Mouse (Mus musculus) naive thymus-derived CD4-positive, alpha-beta T cell, adult 2 months (primary cell): ENCODE data around the gene Hist1h4i.
A peak's percentile ranks its signal among the peaks of the same experiment; 100 is the strongest.

Source experiments
- DNase-seq: peaks from one replicate; pipeline ENCODE4 v3.0.0-alpha.2; 2011; ENCODE audit warnings: low read depth

Hist1h4i gene

GRCm38 (mm10) chr13:22036986-22037385, 4.2 kb downstream of the Hist1h4i start:
- DNase-seq, result no peak

DNA sequence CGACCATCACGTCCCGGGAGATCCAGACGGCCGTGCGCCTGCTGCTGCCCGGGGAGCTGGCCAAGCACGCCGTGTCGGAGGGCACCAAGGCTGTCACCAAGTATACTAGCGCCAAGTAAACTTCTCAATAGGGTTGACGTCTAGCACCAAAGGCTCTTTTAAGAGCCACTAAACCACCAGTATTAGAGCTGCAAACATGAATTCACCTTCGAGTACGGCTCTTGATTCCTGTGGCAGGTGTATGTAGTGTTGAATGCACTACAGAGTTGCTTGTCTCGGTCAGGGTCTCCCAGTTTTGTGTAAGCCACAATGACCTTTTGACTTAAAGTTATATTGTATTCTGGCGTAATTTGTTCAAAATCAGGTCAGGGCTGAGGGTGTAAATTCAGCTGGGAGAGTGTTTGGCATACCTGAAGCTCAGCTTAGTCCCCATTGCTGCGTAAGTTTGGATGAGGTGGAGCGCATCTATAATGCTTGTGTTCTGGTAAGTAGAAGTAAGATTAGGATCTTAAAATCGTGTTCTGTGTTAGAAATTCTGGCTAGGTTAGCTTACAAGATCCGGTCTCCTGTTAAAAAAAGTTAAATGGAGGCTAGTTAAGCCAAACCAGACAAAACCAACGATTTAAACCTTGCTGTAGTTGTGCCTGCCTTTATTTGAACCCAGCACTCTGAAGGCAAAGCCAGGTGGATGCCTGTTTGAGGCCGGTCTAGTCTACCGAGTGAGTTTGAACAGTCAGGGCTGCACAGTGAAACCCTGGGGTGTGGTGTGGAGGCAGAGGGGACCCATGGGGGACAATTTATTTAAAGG, 4.8 kb downstream of the Hist1h4i start:
- peak; percentile 54 for DNase-seq

DNA sequence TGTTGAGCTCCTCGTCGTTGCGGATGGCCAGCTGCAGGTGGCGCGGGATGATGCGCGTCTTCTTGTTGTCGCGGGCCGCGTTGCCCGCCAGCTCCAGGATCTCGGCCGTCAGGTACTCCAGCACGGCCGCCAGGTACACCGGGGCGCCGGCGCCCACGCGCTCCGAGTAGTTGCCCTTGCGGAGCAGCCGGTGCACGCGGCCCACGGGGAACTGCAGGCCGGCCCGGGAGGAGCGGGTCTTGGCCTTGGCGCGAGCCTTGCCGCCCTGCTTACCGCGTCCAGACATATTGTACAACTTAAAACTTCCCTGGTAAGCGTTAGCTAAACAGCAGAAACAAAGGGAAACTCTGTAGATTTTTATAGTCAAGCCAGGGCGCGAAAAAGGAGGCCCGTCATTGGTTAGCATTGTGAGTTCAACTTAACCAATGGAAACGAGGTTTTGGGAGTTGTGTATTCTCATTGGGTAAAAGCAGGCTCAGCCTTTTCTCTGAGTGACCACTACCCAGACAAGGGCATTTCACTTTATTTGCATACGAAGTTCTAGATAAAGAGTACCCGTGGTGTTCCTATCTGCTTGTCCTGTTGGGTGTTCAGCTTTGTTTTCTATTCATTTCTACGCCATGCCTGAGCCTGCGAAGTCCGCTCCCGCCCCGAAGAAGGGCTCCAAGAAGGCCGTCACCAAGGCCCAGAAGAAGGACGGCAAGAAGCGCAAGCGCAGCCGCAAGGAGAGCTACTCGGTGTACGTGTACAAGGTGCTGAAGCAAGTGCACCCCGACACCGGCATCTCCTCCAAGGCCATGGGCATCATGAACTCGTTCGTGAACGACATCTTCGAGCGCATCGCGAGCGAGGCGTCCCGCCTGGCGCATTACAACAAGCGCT, 5.7 kb downstream of the Hist1h4i start, which contains the start of the genes Hist1h2ah and Hist1h2bk:
TSS of gene Hist1h2ah (minus strand) at position 302 of the 882 bp plus-strand sequence.
TSS of gene Hist1h2bk (plus strand) at position 604 of the 882 bp plus-strand sequence.
- DNase-seq, result peak; percentile 89

GRCm38 (mm10) chr13:22034443-22035266, 6.5 kb downstream of the Hist1h4i start:
- DNase-seq, result no peak

GRCm38 (mm10) chr13:22033741-22034442, 7.3 kb downstream of the Hist1h4i start:
- no peak for DNase-seq

- DNase-seq, result peak; percentile 83
Observed at GRCm38 (mm10) chr13:22030493-22030892, 10.7 kb downstream of the Hist1h4i start.

DNA sequence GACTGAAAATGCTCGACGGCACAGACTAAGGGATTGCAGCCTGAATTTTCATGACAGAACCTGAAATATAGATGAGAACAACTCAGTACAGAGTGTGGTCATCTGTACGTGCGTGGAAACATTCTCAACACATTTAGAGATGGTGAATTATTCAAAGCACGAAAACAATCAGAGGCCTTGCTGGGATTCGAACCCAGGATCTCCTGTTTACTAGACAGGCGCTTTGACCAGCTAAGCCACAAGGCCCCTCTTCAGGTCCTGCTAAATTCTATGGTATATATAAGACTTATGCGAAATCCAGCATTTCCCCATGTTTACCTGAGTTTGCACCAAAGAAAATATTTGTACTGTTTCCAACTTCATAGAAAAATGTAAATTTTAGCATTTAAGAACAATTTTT, 11.2 kb downstream of the Hist1h4i start:
- no peak for DNase-seq

DNA sequence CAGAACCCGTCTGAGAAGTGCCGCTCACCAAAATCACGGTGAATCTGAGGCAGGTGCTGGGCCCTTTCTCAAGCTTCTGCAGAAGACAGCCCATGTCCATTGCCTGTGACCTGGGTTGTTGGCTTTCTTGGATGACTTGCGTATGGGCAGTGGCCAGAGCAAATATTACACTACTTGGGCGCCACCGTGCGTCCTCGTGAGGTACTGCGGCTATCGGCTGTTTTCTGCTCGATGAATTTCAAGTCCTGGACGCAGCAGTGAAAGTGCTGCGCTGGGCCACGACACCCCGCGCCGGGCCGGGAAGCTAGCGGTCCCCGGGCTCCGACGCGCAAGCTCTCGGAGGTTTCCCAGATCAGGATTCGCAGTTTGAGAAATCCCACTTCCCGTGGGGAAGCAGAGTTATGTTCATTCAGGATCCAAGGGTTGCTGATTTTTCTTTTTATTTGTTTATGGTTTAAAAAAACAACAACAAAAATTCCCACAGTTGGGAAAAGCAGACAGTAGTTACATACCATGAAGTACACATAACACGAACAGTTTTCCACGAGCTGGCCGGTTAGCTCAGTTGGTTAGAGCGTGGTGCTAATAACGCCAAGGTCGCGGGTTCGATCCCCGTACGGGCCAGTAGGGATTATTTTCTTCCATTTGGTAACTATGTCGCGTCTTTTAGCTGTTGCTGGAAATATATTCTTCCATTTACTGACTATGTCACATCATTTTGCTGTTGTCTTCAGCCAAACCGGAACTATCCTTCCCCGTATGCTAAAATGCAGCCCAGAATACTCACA, 12.3 kb downstream of the Hist1h4i start:
- DNase-seq, result peak; percentile 95

- DNase-seq, result peak; percentile 88
Observed at GRCm38 (mm10) chr13:22026058-22027031, 14.8 kb downstream of the Hist1h4i start.

- DNase-seq, result peak; percentile 83
Observed at GRCm38 (mm10) chr13:22022241-22022640, 18.9 kb downstream of the Hist1h4i start.

DNA sequence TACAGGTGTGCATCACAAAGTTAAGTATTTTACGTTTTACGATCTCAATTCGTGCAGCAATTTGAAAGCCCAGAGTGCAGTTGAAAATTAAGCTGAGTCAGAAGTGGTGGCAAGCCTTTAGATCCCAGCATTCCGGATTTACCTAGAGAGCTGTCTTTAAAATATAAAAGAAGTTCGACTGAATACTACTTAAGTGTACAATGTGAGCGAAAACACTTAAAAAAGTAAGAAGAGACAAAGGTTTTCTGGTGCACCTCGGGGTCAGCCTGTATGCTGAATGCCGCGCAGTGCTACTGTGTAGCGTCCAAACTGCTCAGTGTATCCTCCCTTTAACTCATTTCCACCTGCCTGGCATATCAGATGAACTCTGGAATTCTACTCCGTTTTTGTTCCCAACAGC, 19.6 kb downstream of the Hist1h4i start:
- peak; percentile 39 for DNase-seq

DNA sequence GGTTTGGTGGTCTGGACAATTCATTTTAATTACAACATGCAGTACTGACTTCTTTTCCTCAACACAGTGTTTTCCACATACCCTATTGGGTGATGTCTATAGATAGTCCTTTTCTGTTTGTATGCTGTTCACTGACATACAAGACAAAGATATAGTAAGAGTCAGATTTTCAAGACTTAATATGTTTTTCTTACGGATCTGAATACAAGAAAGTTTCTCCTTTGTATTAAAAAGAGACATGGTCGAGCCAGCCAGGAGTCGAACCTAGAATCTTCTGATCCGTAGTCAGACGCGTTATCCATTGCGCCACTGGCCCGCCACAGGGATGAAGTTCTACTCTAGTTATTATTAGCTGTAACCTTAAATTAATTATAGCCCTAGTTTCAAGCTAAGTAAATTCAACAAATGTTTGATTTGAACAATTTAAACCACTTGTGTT, 20.2 kb downstream of the Hist1h4i start:
- peak; percentile 59 for DNase-seq

DNA sequence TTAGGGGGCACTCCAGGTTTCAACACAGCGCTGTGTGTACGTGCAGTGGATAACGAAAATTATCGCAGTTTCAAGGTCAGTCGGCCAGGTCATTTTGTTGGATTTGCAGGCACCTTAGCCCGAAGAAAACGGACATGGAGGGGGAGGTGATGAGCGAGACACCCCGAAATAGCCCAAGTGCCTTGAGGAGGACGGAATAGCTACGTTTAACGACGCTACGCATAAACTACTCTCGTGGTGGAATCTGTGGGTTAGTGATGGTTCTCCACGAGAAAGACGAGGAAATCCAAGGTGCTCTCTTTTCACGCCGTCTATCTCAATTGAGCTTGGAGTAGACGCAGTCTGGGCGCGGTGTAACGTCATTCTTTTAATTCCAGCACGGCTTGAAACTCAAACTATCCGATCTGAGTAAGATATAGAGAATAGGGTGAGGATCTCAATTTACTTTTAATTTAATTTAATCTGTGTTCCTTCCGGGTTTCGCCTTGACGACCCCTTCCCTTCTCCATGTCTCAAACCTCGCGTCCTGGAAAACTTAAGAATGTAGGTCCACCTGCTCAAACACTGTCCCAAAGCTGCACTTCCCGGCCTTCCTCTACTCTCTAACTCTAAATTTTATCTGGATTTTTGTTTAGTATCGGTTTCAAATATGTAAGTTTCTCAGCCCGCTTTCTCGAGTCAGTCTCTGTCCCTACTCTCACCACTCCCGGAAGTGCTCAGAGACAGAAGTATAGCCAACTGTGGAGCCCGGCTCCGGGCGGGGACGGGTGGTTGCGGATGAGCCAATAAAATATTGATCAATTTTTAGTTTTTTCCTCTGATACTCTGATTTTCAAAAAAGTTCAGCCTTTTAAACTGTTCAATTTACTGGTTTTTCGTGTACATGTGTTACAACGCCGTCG, 21.0 kb downstream of the Hist1h4i start:
- DNase-seq, result peak; percentile 45

- DNase-seq, result peak; percentile 96
Observed at GRCm38 (mm10) chr13:22015479-22016450, 25.4 kb downstream of the Hist1h4i start.

GRCm38 (mm10) chr13:22014411-22014845, 26.7 kb downstream of the Hist1h4i start:
- peak; percentile 43 for DNase-seq

GRCm38 (mm10) chr13:22013716-22014115, 27.4 kb downstream of the Hist1h4i start:
- DNase-seq, result peak; percentile 27

- DNase-seq, result no peak
Observed at GRCm38 (mm10) chr13:22009642-22010041, 31.5 kb downstream of the Hist1h4i start, which contains the start of gene Prss16. Prss16 (minus strand) TSS chr13:22009742.
